ENCODE assay signal across 15 mouse cellular contexts in the genomic region with DNA sequence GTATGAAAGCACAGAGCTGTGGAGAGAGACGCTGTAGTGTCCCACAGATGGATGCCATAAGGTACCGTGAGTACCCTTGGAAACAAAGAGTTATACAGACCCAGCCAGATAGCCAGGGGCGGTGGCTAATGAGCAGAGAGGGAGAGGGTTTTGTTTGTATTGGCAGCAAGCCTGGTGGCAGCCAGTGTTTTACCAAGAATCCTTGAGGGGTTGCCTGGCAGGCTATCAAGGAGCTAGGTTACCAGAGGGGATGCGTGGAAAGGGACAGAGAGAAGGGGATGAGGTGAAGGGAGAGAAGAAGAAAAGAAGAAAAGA.
DNase-seq lines count a peak whose midpoint lies in the region; ATAC-seq and TF ChIP-seq lines count a peak whose summit lies in the region.
"Had no signal": no experiment of that assay in that cellular context is flagged by ENCODE, and none has a peak within 500 bp of the region (broad histone marks: within the 10 kb centered on the region; RNA-seq: fewer than 3 reads in every experiment).

No protein-coding gene starts in this region.

- 48% methylated on average over 4 of the region's 4 CpGs for WGBS in lung, embryonic 14.5 days
- WGBS in lung, adult 2 months = 60% methylated on average over 4 of the region's 4 CpGs
- 46% methylated on average over 4 of the region's 4 CpGs for WGBS in hindbrain, embryonic 14.5 days

- no peak overlapping the region for H3K4me2 ChIP-seq in lung, embryonic 14.5 days
- no peak overlapping the region for H3K4me2 ChIP-seq in hindbrain, embryonic 14.5 days (replicated peaks)
- H3K4me2 ChIP-seq: embryonic facial prominence, embryonic 15.5 days; heart, embryonic 11.5 days had no signal

- intact Hi-C loops in left cerebral cortex, postnatal 25 days (cut with DNase I) = no loop called here

- no peak overlapping the region for H3K4me3 ChIP-seq in lung, embryonic 14.5 days (ENCODE audit: low read depth, low read length)
- no peak overlapping the region for H3K4me3 ChIP-seq in lung, adult 2 months (replicated peaks; ENCODE audit: extremely low read depth, low read depth, low read length)
- H3K4me3 ChIP-seq in hindbrain, embryonic 14.5 days (replicated peaks; ENCODE audit: low read length) = no peak overlapping the region
- H3K4me3 ChIP-seq: embryonic facial prominence, embryonic 15.5 days had no signal

- no peak for TF ChIP-seq CTCF in lung, embryonic 14.5 days (IDR thresholded peaks at IDR 0.05; ENCODE audit: low read depth)
- no peak for TF ChIP-seq CTCF in lung, adult 2 months (IDR thresholded peaks at IDR 0.05; ENCODE audit: insufficient read depth, low read length)

- no peaks in the 10 kb centered on the region for H3K27me3 ChIP-seq in lung, embryonic 14.5 days (ENCODE audit: insufficient read depth, low read length)
- no peaks in the 10 kb centered on the region for H3K27me3 ChIP-seq in hindbrain, embryonic 14.5 days (ENCODE audit: control insufficient read depth, insufficient read depth, low read length)
- H3K27me3 ChIP-seq: embryonic facial prominence, embryonic 15.5 days had no signal

- no peaks in the 10 kb centered on the region for H3K9me3 ChIP-seq in lung, embryonic 14.5 days (ENCODE audit: low read depth, low read length)
- 0 out of 2 replicates have a peak, but pooled peaks cover 5% of the 10 kb centered on the region for H3K9me3 ChIP-seq in hindbrain, embryonic 14.5 days (ENCODE audit: control insufficient read depth, low read length)
- H3K9me3 ChIP-seq: embryonic facial prominence, embryonic 15.5 days had no signal

- no peak for TF ChIP-seq POLR2A in lung, adult 2 months (IDR thresholded peaks at IDR 0.05; ENCODE audit: borderline replicate concordance, extremely low read depth, low read depth, low read length)

- H3K27ac ChIP-seq in lung, embryonic 14.5 days (ENCODE audit: low read depth) = peak overlapping the region; percentile 34; the same call in 1 of the 2 replicates
- H3K27ac ChIP-seq in hindbrain, embryonic 14.5 days = peak overlapping the region; percentile 24; the same call in 1 of the 2 replicates
- H3K27ac ChIP-seq: embryonic facial prominence, embryonic 15.5 days had no signal

- peak; percentile 32 for DNase-seq in cerebellum, adult 11 months
- DNase-seq in cerebellum, adult 8-10 months = no peak
- peak; percentile 60 for DNase-seq in lung, embryonic 14.5 days
- DNase-seq in lung, adult 2 months = no peak
- DNase-seq in cerebellum, postnatal 10 days = peak; percentile 75 to 86
- DNase-seq in hindbrain, embryonic 14.5 days (ENCODE audit: low spot score) = peak; percentile 63
- no peak for DNase-seq in heart, adult 8-10 months (ENCODE audit: low spot score)
- DNase-seq in left cerebral cortex, postnatal 25 days (ENCODE audit: low spot score in 2 of 2) = no peak
- DNase-seq: adrenal gland, adult 8-10 months; heart, postnatal 4 days; kidney, adult 9 months; lung, postnatal 10 days; thymus, adult 2 months had no signal

- H3K9ac ChIP-seq in lung, embryonic 14.5 days = no peak overlapping the region
- no peak overlapping the region for H3K9ac ChIP-seq in hindbrain, embryonic 14.5 days
- H3K9ac ChIP-seq: embryonic facial prominence, embryonic 15.5 days had no signal

- peak; percentile 63; the same call in 1 of the 2 replicates for ATAC-seq in lung, embryonic 14.5 days (ENCODE audit: insufficient read depth)
- 0 out of 2 replicates have a peak, but pooled peaks have one; percentile 64 for ATAC-seq in hindbrain, embryonic 14.5 days (ENCODE audit: low FRiP score)

- H3K4me1 ChIP-seq in lung, embryonic 14.5 days (ENCODE audit: insufficient read depth) = no peaks in the 10 kb centered on the region
- no peaks in the 10 kb centered on the region for H3K4me1 ChIP-seq in lung, adult 2 months (ENCODE audit: control insufficient read depth, insufficient read depth, low read length)
- peaks cover 22% of the 10 kb centered on the region for H3K4me1 ChIP-seq in hindbrain, embryonic 14.5 days (replicated peaks; ENCODE audit: control insufficient read depth, insufficient read depth, low read length)
- H3K4me1 ChIP-seq: embryonic facial prominence, embryonic 15.5 days had no signal

- no peaks in the 10 kb centered on the region for H3K36me3 ChIP-seq in lung, embryonic 14.5 days (ENCODE audit: insufficient read depth)
- no peaks in the 10 kb centered on the region for H3K36me3 ChIP-seq in hindbrain, embryonic 14.5 days (replicated peaks; ENCODE audit: control insufficient read depth, insufficient read depth)
- H3K36me3 ChIP-seq: embryonic facial prominence, embryonic 15.5 days had no signal

Comparison
In these comparisons a context has a peak if more than half of its experiments do, and no peak if none do; other contexts are left out.
1. DNase-seq: peak in cerebellum, adult 11 months (single experiment), lung, embryonic 14.5 days (single experiment), cerebellum, postnatal 10 days (2 of 2) and hindbrain, embryonic 14.5 days (single experiment); none in cerebellum, adult 8-10 months (single experiment), lung, adult 2 months (single experiment), heart, adult 8-10 months (single experiment) and left cerebral cortex, postnatal 25 days (0 of 2).